Mouse (Mus musculus): Measurements from ENCODE around the gene Cxcl13. TPM values are rescaled to one million over a fixed set of nuclear protein-coding genes. Genes with fewer than 3 reads are reported as not detected.

Cxcl13 gene
- total and polyA plus RNA-seq, 3 experiments = not detected

GRCm38 (mm10) chr5:95991339-95992292 is 34.9 kb downstream of the Cxcl13 start:
- no peaks in the 10 kb centered on the region for H3K79me2 ChIP-seq (ENCODE audit: control insufficient read depth, insufficient read depth, low read length, poor library complexity)
- no peak for DNase-seq (ENCODE audit: low read depth, low spot score)
- TF ChIP-seq MAX (IDR thresholded peaks at IDR 0.05; ENCODE audit: low read length) (no peak), MAFK (IDR thresholded peaks at IDR 0.05; ENCODE audit: borderline replicate concordance, low read depth, low read length) (no peak), USF2 (IDR thresholded peaks at IDR 0.05; ENCODE audit: borderline replicate concordance in 1 of 2, insufficient read depth in 1 of 2, low read depth in 1 of 2, low read length in 2 of 2) (no peak), CTCF (IDR thresholded peaks at IDR 0.05 in 2 of 3, conservative IDR thresholded peaks at IDR 0.05 in 1 of 3; ENCODE audit: control insufficient read depth in 1 of 3, insufficient read depth in 1 of 3, low read depth in 2 of 3, low read length in 3 of 3, poor library complexity in 1 of 3, severe bottlenecking in 1 of 3) (no peak), SMC3 (IDR thresholded peaks at IDR 0.05; ENCODE audit: low read depth, low read length) (no peak), NRF1 (IDR thresholded peaks at IDR 0.05; ENCODE audit: insufficient read depth, low read depth, low read length, poor library complexity, severe bottlenecking) (no peak), TAL1 (IDR thresholded peaks at IDR 0.05; ENCODE audit: low read length) (no peak), MEF2A (IDR thresholded peaks at IDR 0.05; ENCODE audit: extremely low read depth, insufficient replicate concordance, low read depth, low read length, poor library complexity, severe bottlenecking) (no peak)
- no peaks in the 10 kb centered on the region for H3K27me3 ChIP-seq (ENCODE audit: control insufficient read depth in 1 of 2, insufficient read depth in 2 of 2, low read length in 2 of 2)
- no peaks in the 10 kb centered on the region for H3K4me1 ChIP-seq (ENCODE audit: control insufficient read depth in 1 of 2, insufficient read depth in 2 of 2, low read length in 2 of 2)
- no peak overlapping the region for H3K4me3 ChIP-seq (ENCODE audit: control insufficient read depth in 1 of 2, insufficient read depth in 1 of 2, low read depth in 2 of 2, low read length in 2 of 2)
- no peak overlapping the region for H3K27ac ChIP-seq (ENCODE audit: control insufficient read depth, low read depth, low read length)
- H3K9ac ChIP-seq (ENCODE audit: control insufficient read depth, low read depth, low read length, poor library complexity, severe bottlenecking) = no peak overlapping the region
- no peaks in the 10 kb centered on the region for H3K36me3 ChIP-seq (ENCODE audit: control insufficient read depth in 1 of 2, insufficient read depth in 2 of 2, low read length in 2 of 2)
- no peaks in the 10 kb centered on the region for H3K9me3 ChIP-seq (replicated peaks; ENCODE audit: insufficient read depth, low read length)

- Histone ChIP-seq H3K4me3 (ENCODE audit: control insufficient read depth in 1 of 2, insufficient read depth in 1 of 2, low read depth in 2 of 2, low read length in 2 of 2) (no peak overlapping the region), H3K27ac (ENCODE audit: control insufficient read depth, low read depth, low read length) (no peak overlapping the region), H3K79me2 (ENCODE audit: control insufficient read depth, insufficient read depth, low read length, poor library complexity) (no peaks in the 10 kb centered on the region), H3K9ac (ENCODE audit: control insufficient read depth, low read depth, low read length, poor library complexity, severe bottlenecking) (no peak overlapping the region), H3K27me3 (ENCODE audit: control insufficient read depth in 1 of 2, insufficient read depth in 2 of 2, low read length in 2 of 2) (no peaks in the 10 kb centered on the region), H3K36me3 (ENCODE audit: control insufficient read depth in 1 of 2, insufficient read depth in 2 of 2, low read length in 2 of 2) (no peaks in the 10 kb centered on the region), H3K9me3 (replicated peaks; ENCODE audit: insufficient read depth, low read length) (no peaks in the 10 kb centered on the region), H3K4me1 (ENCODE audit: control insufficient read depth in 1 of 2, insufficient read depth in 2 of 2, low read length in 2 of 2) (no peaks in the 10 kb centered on the region)
- no peak for DNase-seq (ENCODE audit: low read depth, low spot score)
- TF ChIP-seq MXI1 (IDR thresholded peaks at IDR 0.05; ENCODE audit: low read depth, low read length) (no peak), RAD21 (IDR thresholded peaks at IDR 0.05; ENCODE audit: low read depth, low read length) (no peak), HCFC1 (IDR thresholded peaks at IDR 0.05; ENCODE audit: low read depth, low read length) (no peak), MYB (IDR thresholded peaks at IDR 0.05; ENCODE audit: low read depth, low read length) (no peak), USF2 (IDR thresholded peaks at IDR 0.05; ENCODE audit: borderline replicate concordance in 1 of 2, insufficient read depth in 1 of 2, low read depth in 1 of 2, low read length in 2 of 2) (no peak), MEF2A (IDR thresholded peaks at IDR 0.05; ENCODE audit: extremely low read depth, insufficient replicate concordance, low read depth, low read length, poor library complexity, severe bottlenecking) (no peak), SIN3A (IDR thresholded peaks at IDR 0.05; ENCODE audit: low read length) (no peak), E2F4 (IDR thresholded peaks at IDR 0.05; ENCODE audit: borderline replicate concordance, low read depth, low read length) (no peak), MAFK (IDR thresholded peaks at IDR 0.05; ENCODE audit: borderline replicate concordance, low read depth, low read length) (no peak), POLR2AphosphoS5 (IDR thresholded peaks at IDR 0.05; ENCODE audit: borderline replicate concordance, low read depth, low read length) (no peak), TBP (IDR thresholded peaks at IDR 0.05; ENCODE audit: low read depth, low read length) (no peak), UBTF (IDR thresholded peaks at IDR 0.05; ENCODE audit: borderline replicate concordance, insufficient read depth, low read depth, low read length) (no peak), POLR2A (IDR thresholded peaks at IDR 0.05; ENCODE audit: control insufficient read depth in 1 of 2, insufficient read depth in 1 of 2, low read depth in 1 of 2, low read length in 2 of 2, poor library complexity in 1 of 2) (no peak)
Observed at GRCm38 (mm10) chr5:95997276-95997675, 40.5 kb downstream of the Cxcl13 start.

All from MEL (cell line).